Mouse (Mus musculus): ENCODE measurements at regions not wholly inside any gene's neighbourhood (a gene's known extent, or its start where the extent isn't known, plus 50 kb on each side); places are given as distances from the start of the nearest gene placed in this dataset.

GRCm38 (mm10) chr4:12316024-12316423, 144.2 kb upstream of the Fam92a start:
- Histone ChIP-seq H3K4me2 (replicated peaks) (no peak overlapping the region), H3K9me3 (no peaks in the 10 kb centered on the region), H3K4me3 (no peak overlapping the region), H3K4me1 (no peaks in the 10 kb centered on the region), H3K9ac (no peak overlapping the region), H3K27ac (no peak overlapping the region), H3K36me3 (no peaks in the 10 kb centered on the region), H3K27me3 (no peaks in the 10 kb centered on the region)
- 84% methylated on average over 1 of the region's 1 CpGs for WGBS
- no peak for ATAC-seq (ENCODE audit: low FRiP score, low read depth)

GRCm38 (mm10) chr4:12308332-12308731, 136.5 kb upstream of the Fam92a start:
- Histone ChIP-seq H3K9me3 (no peaks in the 10 kb centered on the region), H3K36me3 (no peaks in the 10 kb centered on the region), H3K4me3 (no peak overlapping the region), H3K27ac (no peak overlapping the region), H3K4me1 (no peaks in the 10 kb centered on the region), H3K9ac (no peak overlapping the region), H3K27me3 (no peaks in the 10 kb centered on the region), H3K4me2 (replicated peaks) (no peak overlapping the region)
- 92% methylated on average over 5 of the region's 5 CpGs for WGBS
- ATAC-seq (ENCODE audit: low FRiP score, low read depth): no peak

- H3K9me3 ChIP-seq: no peaks in the 10 kb centered on the region
- no peak overlapping the region for H3K9ac ChIP-seq
- 68% methylated on average over 9 of the region's 9 CpGs for WGBS
- no peak overlapping the region for H3K27ac ChIP-seq
- no peaks in the 10 kb centered on the region for H3K27me3 ChIP-seq
- H3K36me3 ChIP-seq: no peaks in the 10 kb centered on the region
- H3K4me1 ChIP-seq: no peaks in the 10 kb centered on the region
- no peak overlapping the region for H3K4me3 ChIP-seq
- H3K4me2 ChIP-seq (replicated peaks): no peak overlapping the region
- no peak for ATAC-seq (ENCODE audit: low FRiP score, low read depth)
These were observed 135.1 kb upstream of the Fam92a start for GRCm38 (mm10) chr4:12306618-12307565.

GRCm38 (mm10) chr4:12287079-12287686, 115.4 kb upstream of the Fam92a start:
- no peak for ATAC-seq (ENCODE audit: low FRiP score, low read depth)
- H3K9me3 ChIP-seq: no peaks in the 10 kb centered on the region; the same call in 1 of the 2 replicates
- no peaks in the 10 kb centered on the region for H3K4me1 ChIP-seq
- no peak overlapping the region for H3K9ac ChIP-seq
- H3K4me3 ChIP-seq: no peak overlapping the region
- H3K27me3 ChIP-seq: no peaks in the 10 kb centered on the region
- no peak overlapping the region for H3K27ac ChIP-seq
- no peak overlapping the region for H3K4me2 ChIP-seq (replicated peaks)
- WGBS: 65% methylated on average over 4 of the region's 4 CpGs
- H3K36me3 ChIP-seq: no peaks in the 10 kb centered on the region

GRCm38 (mm10) chr4:12286391-12286790, 114.6 kb upstream of the Fam92a start:
- Histone ChIP-seq H3K27me3 (no peaks in the 10 kb centered on the region), H3K36me3 (no peaks in the 10 kb centered on the region), H3K4me3 (no peak overlapping the region), H3K4me2 (replicated peaks) (no peak overlapping the region), H3K27ac (no peak overlapping the region), H3K9ac (no peak overlapping the region), H3K4me1 (no peaks in the 10 kb centered on the region), H3K9me3 (no peaks in the 10 kb centered on the region; the same call in 1 of the 2 replicates)
- ATAC-seq (ENCODE audit: low FRiP score, low read depth): no peak
- WGBS: 77% methylated on average over 1 of the region's 1 CpGs

- no peak overlapping the region for H3K4me3 ChIP-seq
These were observed 114.2 kb upstream of the Fam92a start for GRCm38 (mm10) chr4:12285983-12286382.

GRCm38 (mm10) chr4:12277949-12278348, 106.1 kb upstream of the Fam92a start:
- Histone ChIP-seq H3K4me1 (no peaks in the 10 kb centered on the region), H3K4me3 (no peak overlapping the region), H3K4me2 (replicated peaks) (no peak overlapping the region), H3K9me3 (no peaks in the 10 kb centered on the region), H3K36me3 (no peaks in the 10 kb centered on the region), H3K9ac (no peak overlapping the region), H3K27ac (no peak overlapping the region), H3K27me3 (no peaks in the 10 kb centered on the region)
- no peak for ATAC-seq (ENCODE audit: low FRiP score, low read depth)
- 69% methylated on average over 3 of the region's 3 CpGs for WGBS

More at GRCm38 (mm10) chr4:12285983-12286382, 114.2 kb upstream of the Fam92a start:
- Histone ChIP-seq H3K9ac (no peak overlapping the region), H3K27ac (no peak overlapping the region), H3K4me2 (replicated peaks) (no peak overlapping the region), H3K36me3 (no peaks in the 10 kb centered on the region), H3K9me3 (no peaks in the 10 kb centered on the region; the same call in 1 of the 2 replicates), H3K4me1 (no peaks in the 10 kb centered on the region), H3K27me3 (no peaks in the 10 kb centered on the region)
- ATAC-seq (ENCODE audit: low FRiP score, low read depth): no peak

GRCm38 (mm10) chr4:12273369-12273768, 101.6 kb upstream of the Fam92a start:
- no peak for ATAC-seq (ENCODE audit: low FRiP score, low read depth)
- Histone ChIP-seq H3K36me3 (no peaks in the 10 kb centered on the region), H3K27ac (no peak overlapping the region), H3K9ac (no peak overlapping the region), H3K9me3 (no peaks in the 10 kb centered on the region), H3K27me3 (no peaks in the 10 kb centered on the region), H3K4me2 (replicated peaks) (no peak overlapping the region), H3K4me3 (no peak overlapping the region), H3K4me1 (no peaks in the 10 kb centered on the region)
- WGBS: 82% methylated on average over 6 of the region's 6 CpGs

GRCm38 (mm10) chr4:12272914-12273313, 101.1 kb upstream of the Fam92a start:
- Histone ChIP-seq H3K4me1 (no peaks in the 10 kb centered on the region), H3K4me2 (replicated peaks) (no peak overlapping the region), H3K9ac (no peak overlapping the region), H3K27ac (no peak overlapping the region), H3K9me3 (no peaks in the 10 kb centered on the region), H3K36me3 (no peaks in the 10 kb centered on the region), H3K27me3 (no peaks in the 10 kb centered on the region), H3K4me3 (no peak overlapping the region)
- WGBS: 81% methylated on average over 6 of the region's 6 CpGs
- ATAC-seq (ENCODE audit: low FRiP score, low read depth): no peak

GRCm38 (mm10) chr4:12272378-12272777, 100.6 kb upstream of the Fam92a start:
- no peaks in the 10 kb centered on the region for H3K27me3 ChIP-seq
- no peak overlapping the region for H3K9ac ChIP-seq
- no peaks in the 10 kb centered on the region for H3K4me1 ChIP-seq
- no peak overlapping the region for H3K27ac ChIP-seq
- H3K36me3 ChIP-seq: no peaks in the 10 kb centered on the region
- 62% methylated on average over 6 of the region's 6 CpGs for WGBS
- no peaks in the 10 kb centered on the region for H3K9me3 ChIP-seq
- no peak for ATAC-seq (ENCODE audit: low FRiP score, low read depth)
- H3K4me2 ChIP-seq (replicated peaks): no peak overlapping the region
- H3K4me3 ChIP-seq: no peak overlapping the region

- H3K27me3 ChIP-seq: no peaks in the 10 kb centered on the region
- H3K4me3 ChIP-seq: no peak overlapping the region
- H3K9me3 ChIP-seq: no peaks in the 10 kb centered on the region
- H3K4me2 ChIP-seq (replicated peaks): no peak overlapping the region
- no peak overlapping the region for H3K9ac ChIP-seq
- H3K4me1 ChIP-seq: no peaks in the 10 kb centered on the region
- H3K36me3 ChIP-seq: no peaks in the 10 kb centered on the region
- H3K27ac ChIP-seq: no peak overlapping the region
- ATAC-seq (ENCODE audit: low FRiP score, low read depth): no peak
These were observed 91.9 kb upstream of the Fam92a start for GRCm38 (mm10) chr4:12263746-12264145.

GRCm38 (mm10) chr4:12263197-12263596, 91.4 kb upstream of the Fam92a start:
- 84% methylated on average over 10 of the region's 10 CpGs for WGBS
- Histone ChIP-seq H3K4me1 (no peaks in the 10 kb centered on the region), H3K9ac (no peak overlapping the region), H3K27me3 (no peaks in the 10 kb centered on the region), H3K27ac (no peak overlapping the region), H3K4me2 (replicated peaks) (no peak overlapping the region), H3K9me3 (no peaks in the 10 kb centered on the region), H3K36me3 (no peaks in the 10 kb centered on the region), H3K4me3 (no peak overlapping the region)
- no peak for ATAC-seq (ENCODE audit: low FRiP score, low read depth)
